In genomic region chr7:110237451-110237836, GRCm38 (mm10) we compare ENCODE assay signal across 11 mouse cellular contexts. TPM values are rescaled to one million over a fixed set of nuclear protein-coding genes. Genes with fewer than 3 reads are reported as not detected.
DNase-seq lines count a peak whose midpoint lies in the region; ATAC-seq and TF ChIP-seq lines count a peak whose summit lies in the region.
"Had no signal": no experiment of that assay in that cellular context is flagged by ENCODE, and none has a peak within 500 bp of the region (broad histone marks: within the 10 kb centered on the region; RNA-seq: fewer than 3 reads in every experiment).

No protein-coding gene starts in this region.

- no peaks in the 10 kb centered on the region for H3K27me3 ChIP-seq in forebrain, embryonic 13.5 days
- H3K27me3 ChIP-seq in limb, embryonic 15.5 days: no peaks in the 10 kb centered on the region
- H3K27me3 ChIP-seq: liver, embryonic 12.5 days had no signal

- intact Hi-C loops in gastrocnemius, adult 2 months (cut with DNase I): no loop called here

- no peak overlapping the region for H3K9ac ChIP-seq in forebrain, embryonic 13.5 days
- H3K9ac ChIP-seq in limb, embryonic 15.5 days: no peak overlapping the region
- H3K9ac ChIP-seq: liver, embryonic 12.5 days had no signal

- H3K4me3 ChIP-seq in gastrocnemius, adult 2 months: peak overlapping the region; percentile 36
- no peak overlapping the region for H3K4me3 ChIP-seq in forebrain, embryonic 13.5 days
- H3K4me3 ChIP-seq in limb, embryonic 15.5 days: no peak overlapping the region
- H3K4me3 ChIP-seq: liver, embryonic 12.5 days had no signal

- ATAC-seq in forebrain, embryonic 13.5 days: no peak
- no peak for ATAC-seq in limb, embryonic 15.5 days (ENCODE audit: insufficient number of reproducible peaks, low FRiP score, low TSS enrichment, low read depth)
- ATAC-seq: liver, embryonic 12.5 days had no signal

- no peaks in the 10 kb centered on the region for H3K36me3 ChIP-seq in forebrain, embryonic 13.5 days (ENCODE audit: poor library complexity, severe bottlenecking)
- 0 out of 2 replicates have a peak, but pooled peaks cover 4% of the 10 kb centered on the region for H3K36me3 ChIP-seq in limb, embryonic 15.5 days
- H3K36me3 ChIP-seq: liver, embryonic 12.5 days had no signal

- WGBS in forebrain, embryonic 13.5 days: 15% methylated on average over 3 of the region's 3 CpGs
- WGBS in limb, embryonic 15.5 days: 20% methylated on average over 3 of the region's 3 CpGs

- TF ChIP-seq CTCF in gastrocnemius, adult 2 months (IDR thresholded peaks at IDR 0.05): no peak

- DNase-seq in gastrocnemius, adult 2 months: no peak
- DNase-seq in gastrocnemius, postnatal 25 days: no peak
- DNase-seq in 416B (ENCODE audit: low read depth) (peak; percentile 84), MN1 (ENCODE audit: low spot score) (no peak)
- DNase-seq in urinary bladder, postnatal 10 days (ENCODE audit: low spot score): no peak
- no peak for DNase-seq in spleen, postnatal 10 days (ENCODE audit: low spot score in 2 of 2)
- DNase-seq: B cell, adult 2 months; cerebellum, adult 18-20 months had no signal

- H3K4me2 ChIP-seq in forebrain, embryonic 13.5 days: peak overlapping the region; percentile 14; the same call in 1 of the 2 replicates
- 0 out of 2 replicates have a peak overlapping the region, but pooled peaks have one; percentile 7 for H3K4me2 ChIP-seq in limb, embryonic 15.5 days
- H3K4me2 ChIP-seq: liver, embryonic 12.5 days had no signal

- H3K4me1 ChIP-seq in forebrain, embryonic 13.5 days: peaks cover 16% of the 10 kb centered on the region
- peaks cover 13% of the 10 kb centered on the region for H3K4me1 ChIP-seq in limb, embryonic 15.5 days

- H3K27ac ChIP-seq in gastrocnemius, adult 2 months: peak overlapping the region; percentile 85
- H3K27ac ChIP-seq in forebrain, embryonic 13.5 days: peak overlapping the region; percentile 61
- peak overlapping the region; percentile 59; the same call in 1 of the 2 replicates for H3K27ac ChIP-seq in limb, embryonic 15.5 days
- H3K27ac ChIP-seq: liver, embryonic 12.5 days had no signal

- no peaks in the 10 kb centered on the region for H3K9me3 ChIP-seq in forebrain, embryonic 13.5 days (replicated peaks)
- no peaks in the 10 kb centered on the region for H3K9me3 ChIP-seq in limb, embryonic 15.5 days
- H3K9me3 ChIP-seq: liver, embryonic 12.5 days had no signal

RNA-seq across cellular contexts. Expression of gene Swap70, which starts 15.9 kb away (rescaled TPM):
- 1 to 10 TPM; 4.8 to 7.2 TPM for total RNA-seq in gastrocnemius, adult 2 months (2021)
- 1 to 10 TPM; 5.7 to 6.2 TPM for total RNA-seq in gastrocnemius, postnatal 25 days (2021)
- 14.3 and 16.3 TPM in 2 replicates for polyA plus RNA-seq in forebrain, embryonic 13.5 days (2015; fragmentation: Nextera tagmentation; extraction: Ambion mirVana)
- 33.3 and 34.4 TPM in 2 replicates for polyA plus RNA-seq in limb, embryonic 15.5 days (2015; fragmentation: Nextera tagmentation; extraction: Ambion mirVana)
